Mouse (Mus musculus): ENCODE measurements around the gene Chfr. TPM values are rescaled to one million over a fixed set of nuclear protein-coding genes. Genes with fewer than 3 reads are reported as not detected.
"Not testable (repeated sequence)": the region's sequence is repeated elsewhere in the genome, so short reads cannot be mapped to it uniquely, and the experiment has no call there.

Gene Chfr
- polyA plus RNA-seq, 2 experiments: 15.8 to 18.3 TPM

GRCm38 (mm10) chr5:110108305-110108628 lies 27.4 kb upstream of the Chfr start:
- Histone ChIP-seq H3K27ac (no peak overlapping the region), H3K4me3 (ENCODE audit: insufficient read depth in 1 of 2, low read depth in 2 of 2, low read length in 2 of 2) (peak overlapping the region; percentile 78 to 84; a peak in 3 of 4 replicates), H3K36me3 (replicated peaks; ENCODE audit: control insufficient read depth, insufficient read depth, low read depth) (peaks cover 13% of the 10 kb centered on the region), H3K4me1 (replicated peaks; ENCODE audit: control insufficient read depth in 2 of 2, insufficient read depth in 2 of 2, low read length in 1 of 2) (peaks cover 4 to 11% of the 10 kb centered on the region in 2 experiments; a peak in 2 of 4 replicates), H3K9me3 (ENCODE audit: control insufficient read depth, low read length) (no peaks in the 10 kb centered on the region), H3K9ac (replicated peaks) (no peak overlapping the region), H3K27me3 (ENCODE audit: control insufficient read depth, insufficient read depth, low read length) (no peaks in the 10 kb centered on the region), H3K4me2 (ENCODE audit: low read depth) (peak overlapping the region; percentile 80)
- ATAC-seq (ENCODE audit: insufficient read depth) (no peak), DNase-seq (ENCODE audit: low read depth in 3 of 3, low spot score in 3 of 3) (no peak)
- WGBS (ENCODE audit: insufficient replicate concordance): 2% methylated on average over 7 of the region's 7 CpGs
- no peak for TF ChIP-seq EP300 (IDR thresholded peaks at IDR 0.05; ENCODE audit: low read depth)
- TF ChIP-seq CTCF (IDR thresholded peaks at IDR 0.05; ENCODE audit: low read depth): 0 out of 2 replicates have a peak, but pooled peaks have one; percentile 8

- Histone ChIP-seq H3K36me3 (replicated peaks; ENCODE audit: control insufficient read depth, insufficient read depth, low read depth) (peaks cover 6% of the 10 kb centered on the region; the same call in 1 of the 2 replicates), H3K4me1 (replicated peaks; ENCODE audit: control insufficient read depth in 2 of 2, insufficient read depth in 2 of 2, low read length in 1 of 2) (peaks cover 4 to 11% of the 10 kb centered on the region in 2 experiments; a peak in 2 of 4 replicates), H3K4me2 (ENCODE audit: low read depth) (peak within 1 kb of the TSS; percentile 74), H3K9me3 (ENCODE audit: control insufficient read depth, low read length) (no peaks in the 10 kb centered on the region), H3K9ac (replicated peaks) (peak within 1 kb of the TSS; percentile 73), H3K27ac (peak within 1 kb of the TSS; percentile 70), H3K27me3 (ENCODE audit: control insufficient read depth, insufficient read depth, low read length) (no peaks in the 10 kb centered on the region), H3K4me3 (ENCODE audit: insufficient read depth in 1 of 2, low read depth in 2 of 2, low read length in 2 of 2) (peak within 1 kb of the TSS; percentile 70 to 94)
- ATAC-seq (ENCODE audit: insufficient read depth) (peak; percentile 31), DNase-seq (ENCODE audit: low read depth in 3 of 3, low spot score in 3 of 3) (peak; percentile 58 to 72 (median 60))
- TF ChIP-seq CTCF (IDR thresholded peaks at IDR 0.05; ENCODE audit: low read depth): no peak
- TF ChIP-seq EP300 (IDR thresholded peaks at IDR 0.05; ENCODE audit: low read depth): no peak
- WGBS (ENCODE audit: insufficient replicate concordance): 0% methylated on average over 12 of the region's 12 CpGs
These were observed 25.6 kb upstream of the Chfr start, which contains the start of gene Zfp605 for GRCm38 (mm10) chr5:110109991-110110441. Zfp605 (plus strand) TSS chr5:110110092.

- ATAC-seq (ENCODE audit: insufficient read depth); H3K4me1 ChIP-seq (replicated peaks; ENCODE audit: control insufficient read depth in 2 of 2, insufficient read depth in 2 of 2, low read length in 1 of 2); H3K9me3 ChIP-seq (ENCODE audit: control insufficient read depth, low read length); H3K27me3 ChIP-seq (ENCODE audit: control insufficient read depth, insufficient read depth, low read length); H3K9ac ChIP-seq (replicated peaks); H3K36me3 ChIP-seq (replicated peaks; ENCODE audit: control insufficient read depth, insufficient read depth, low read depth); H3K27ac ChIP-seq; H3K4me3 ChIP-seq (ENCODE audit: insufficient read depth in 1 of 2, low read depth in 2 of 2, low read length in 2 of 2); DNase-seq (ENCODE audit: low read depth in 3 of 3, low spot score in 3 of 3); H3K4me2 ChIP-seq (ENCODE audit: low read depth): not testable (repeated sequence)
- WGBS (ENCODE audit: insufficient replicate concordance): 61% methylated on average over 3 of the region's 3 CpGs
These were observed 13.3 kb upstream of the Chfr start for GRCm38 (mm10) chr5:110122380-110122779.

GRCm38 (mm10) chr5:110136087-110136464 lies 434 bp downstream of the Chfr start:
- H3K36me3 ChIP-seq (replicated peaks; ENCODE audit: control insufficient read depth, insufficient read depth, low read depth): no peaks in the 10 kb centered on the region; the same call in 1 of the 2 replicates
- H3K9me3 ChIP-seq (ENCODE audit: control insufficient read depth, low read length): no peaks in the 10 kb centered on the region
- peak overlapping the region; percentile 86 for H3K4me2 ChIP-seq (ENCODE audit: low read depth)
- ATAC-seq (ENCODE audit: insufficient read depth): peak; percentile 17; the same call in 1 of the 2 replicates
- peaks cover 3% of the 10 kb centered on the region in 2 experiments; a peak in 3 of 4 replicates for H3K4me1 ChIP-seq (replicated peaks; ENCODE audit: control insufficient read depth in 2 of 2, insufficient read depth in 2 of 2, low read length in 1 of 2)
- no peak for TF ChIP-seq CTCF (IDR thresholded peaks at IDR 0.05; ENCODE audit: low read depth)
- no peak for TF ChIP-seq EP300 (IDR thresholded peaks at IDR 0.05; ENCODE audit: low read depth)
- peak overlapping the region; percentile 77 to 99 for H3K4me3 ChIP-seq (ENCODE audit: insufficient read depth in 1 of 2, low read depth in 2 of 2, low read length in 2 of 2)
- no peaks in the 10 kb centered on the region for H3K27me3 ChIP-seq (ENCODE audit: control insufficient read depth, insufficient read depth, low read length)
- WGBS (ENCODE audit: insufficient replicate concordance): 3% methylated on average over 18 of the region's 18 CpGs
- peak overlapping the region; percentile 81 for H3K27ac ChIP-seq
- DNase-seq (ENCODE audit: low read depth in 3 of 3, low spot score in 3 of 3): no peak
- H3K9ac ChIP-seq (replicated peaks): peak overlapping the region; percentile 92

GRCm38 (mm10) chr5:110137816-110138215 lies 2.2 kb downstream of the Chfr start:
- H3K4me1 ChIP-seq (replicated peaks; ENCODE audit: control insufficient read depth in 2 of 2, insufficient read depth in 2 of 2, low read length in 1 of 2): peaks cover 3% of the 10 kb centered on the region in 2 experiments; a peak in 3 of 4 replicates
- H3K4me3 ChIP-seq (ENCODE audit: insufficient read depth in 1 of 2, low read depth in 2 of 2, low read length in 2 of 2): no peak overlapping the region
- TF ChIP-seq CTCF (IDR thresholded peaks at IDR 0.05; ENCODE audit: low read depth) (no peak), EP300 (IDR thresholded peaks at IDR 0.05; ENCODE audit: low read depth) (no peak)
- no peaks in the 10 kb centered on the region for H3K9me3 ChIP-seq (ENCODE audit: control insufficient read depth, low read length)
- H3K4me2 ChIP-seq (ENCODE audit: low read depth): no peak overlapping the region
- H3K27ac ChIP-seq: no peak overlapping the region
- H3K27me3 ChIP-seq (ENCODE audit: control insufficient read depth, insufficient read depth, low read length): no peaks in the 10 kb centered on the region
- no peak overlapping the region for H3K9ac ChIP-seq (replicated peaks)
- 79% methylated on average over 3 of the region's 3 CpGs for WGBS (ENCODE audit: insufficient replicate concordance)
- no peak for ATAC-seq (ENCODE audit: insufficient read depth)
- peaks cover 3% of the 10 kb centered on the region; the same call in 1 of the 2 replicates for H3K36me3 ChIP-seq (replicated peaks; ENCODE audit: control insufficient read depth, insufficient read depth, low read depth)
- DNase-seq (ENCODE audit: low read depth in 3 of 3, low spot score in 3 of 3): no peak

Data from liver, embryonic 14.5 days (tissue).